Mouse (Mus musculus): ENCODE results near the gene Apba2. TPM values are rescaled to one million over a fixed set of nuclear protein-coding genes. Genes with fewer than 3 reads are reported as not detected.

The Apba2 gene
- polyA plus RNA-seq, 1 experiment from 2014 or later, result 201 TPM

DNA sequence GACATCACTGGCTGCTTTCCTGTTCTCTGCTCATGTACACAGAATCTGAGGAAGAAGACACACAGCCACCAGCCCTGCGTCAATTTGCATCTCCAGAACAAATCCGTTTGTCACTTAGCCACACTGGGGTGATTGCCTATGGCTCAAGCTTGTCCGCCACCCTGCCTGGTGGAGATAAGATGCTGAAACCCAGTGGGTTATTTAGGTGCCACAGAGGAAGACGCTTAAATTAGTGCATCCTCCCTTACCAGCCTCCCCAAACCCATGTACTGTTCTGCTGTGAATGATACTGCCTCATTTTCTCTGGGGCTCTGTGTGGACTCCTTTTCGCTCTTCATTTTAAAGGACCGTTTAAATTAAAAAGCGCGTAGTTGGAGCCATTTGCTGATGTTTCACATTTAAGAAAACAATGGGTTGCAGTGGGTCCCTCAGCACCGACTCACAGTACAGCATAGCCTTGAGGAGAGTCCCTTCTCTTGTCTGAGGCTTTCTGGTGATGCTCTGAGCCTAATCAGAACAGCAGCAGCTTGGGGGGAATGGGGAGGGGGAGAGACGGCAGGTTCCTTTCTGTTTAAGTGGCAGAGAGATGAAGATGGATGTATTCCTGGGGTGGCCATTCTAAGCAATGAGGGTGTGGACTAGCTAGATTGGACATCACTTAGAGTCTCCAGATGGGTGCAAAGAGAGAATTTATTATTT is 38.1 kb downstream of the Apba2 start:
- H3K4me3 ChIP-seq, result no peak overlapping the region
- H3K4me2 ChIP-seq, result no peak overlapping the region
- H3K9me3 ChIP-seq, result no peaks in the 10 kb centered on the region
- ATAC-seq (replicated peaks), result peak; percentile 83
- no peaks in the 10 kb centered on the region for H3K27me3 ChIP-seq (replicated peaks)
- WGBS, result 35% methylated on average over 10 of the region's 10 CpGs
- no peaks in the 10 kb centered on the region for H3K36me3 ChIP-seq (replicated peaks)
- peak overlapping the region; percentile 82 for H3K27ac ChIP-seq
- peaks cover 14% of the 10 kb centered on the region; the same call in 1 of the 2 replicates for H3K4me1 ChIP-seq
- no peak overlapping the region for H3K9ac ChIP-seq

DNA sequence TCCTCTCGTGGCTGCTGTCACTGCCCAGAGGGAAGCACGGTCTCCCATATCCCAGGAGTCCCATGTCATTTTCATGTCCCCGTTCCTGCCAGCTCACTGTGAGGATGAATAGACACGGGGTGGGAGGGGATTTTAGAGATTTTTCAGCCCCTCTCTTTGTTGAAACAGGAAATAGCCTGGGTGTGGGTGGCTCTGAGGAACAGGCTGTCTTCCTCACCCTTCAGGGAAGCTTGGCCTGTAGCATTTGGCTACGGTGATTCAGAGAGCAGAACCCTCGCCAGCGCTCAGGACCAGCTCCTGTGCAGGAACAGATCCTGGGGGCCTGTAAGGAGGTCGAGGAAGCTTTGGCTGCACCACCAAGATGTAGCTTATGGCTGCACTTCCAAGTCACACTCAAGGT is 45.3 kb downstream of the Apba2 start:
- H3K36me3 ChIP-seq (replicated peaks), result no peaks in the 10 kb centered on the region
- H3K27ac ChIP-seq, result no peak overlapping the region
- no peak for ATAC-seq (replicated peaks)
- peaks cover 10% of the 10 kb centered on the region; the same call in 1 of the 2 replicates for H3K4me1 ChIP-seq
- no peak overlapping the region for H3K9ac ChIP-seq
- H3K4me3 ChIP-seq, result no peak overlapping the region
- no peak overlapping the region for H3K4me2 ChIP-seq
- WGBS, result 79% methylated on average over 8 of the region's 8 CpGs
- H3K9me3 ChIP-seq, result no peaks in the 10 kb centered on the region
- H3K27me3 ChIP-seq (replicated peaks), result no peaks in the 10 kb centered on the region

DNA sequence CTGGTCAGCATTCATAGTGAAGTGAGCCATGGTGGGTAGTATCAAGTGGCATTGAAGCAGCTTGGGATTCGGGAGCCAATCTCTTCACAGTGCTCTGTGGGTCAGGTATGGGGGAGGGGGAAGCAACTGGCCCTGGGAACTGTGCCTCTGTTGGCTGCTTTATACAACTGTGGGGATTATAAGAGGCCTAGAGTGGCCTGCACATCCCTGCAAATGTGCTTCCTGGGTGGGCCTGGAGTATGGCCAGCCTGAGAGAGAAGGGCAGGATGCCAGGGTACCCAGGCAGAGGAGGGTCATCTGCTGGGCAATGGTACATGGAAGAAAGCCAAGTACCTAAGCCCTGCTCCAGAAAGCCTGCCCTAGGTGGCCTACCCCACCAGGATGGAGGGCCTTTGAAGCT is 49.4 kb downstream of the Apba2 start:
- Histone ChIP-seq H3K9ac (no peak overlapping the region), H3K27ac (0 out of 2 replicates have a peak overlapping the region, but pooled peaks have one; percentile 3), H3K27me3 (replicated peaks) (no peaks in the 10 kb centered on the region), H3K4me3 (no peak overlapping the region), H3K9me3 (no peaks in the 10 kb centered on the region), H3K36me3 (replicated peaks) (0 out of 2 replicates have a peak, but pooled peaks cover 3% of the 10 kb centered on the region), H3K4me1 (peaks cover 10% of the 10 kb centered on the region; the same call in 1 of the 2 replicates), H3K4me2 (no peak overlapping the region)
- peak; percentile 69 for ATAC-seq (replicated peaks)
- 47% methylated on average over 1 of the region's 1 CpGs for WGBS

DNA sequence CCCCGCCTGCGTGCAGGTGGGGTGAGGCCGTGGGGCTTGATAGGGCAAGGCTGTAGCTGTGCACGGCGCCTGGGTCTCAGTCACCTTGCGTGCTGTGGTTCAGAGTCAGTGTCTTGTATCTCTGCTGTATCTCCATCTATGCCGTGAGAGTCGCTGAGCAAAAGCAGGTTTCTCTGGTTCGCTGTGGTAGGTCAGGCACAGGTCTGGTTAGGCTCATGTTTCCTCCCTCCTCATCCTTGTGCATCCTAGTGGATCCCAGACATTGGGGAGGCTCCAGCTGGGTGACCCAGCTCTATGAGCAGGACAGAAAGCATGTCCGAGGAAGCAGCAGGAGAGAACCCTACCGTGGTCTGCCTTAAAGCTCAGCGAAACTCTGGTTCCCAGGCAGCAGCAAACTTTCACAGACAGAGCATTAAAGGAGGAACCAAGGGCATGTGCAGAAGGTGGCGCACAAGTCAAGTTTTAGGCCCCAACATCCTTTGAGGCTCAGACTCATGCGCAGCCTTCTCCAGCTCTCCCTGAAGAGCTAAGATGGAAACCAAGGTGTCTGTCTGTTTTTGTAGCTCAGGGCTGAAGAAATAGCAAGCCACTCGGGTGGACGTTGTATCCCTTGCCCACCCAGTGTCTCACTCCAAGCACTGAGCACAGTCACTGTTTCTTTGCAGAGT is 51.2 kb downstream of the Apba2 start:
- 87% methylated on average over 13 of the region's 16 CpGs for WGBS
- H3K4me3 ChIP-seq, result no peak overlapping the region
- 0 out of 2 replicates have a peak, but pooled peaks cover 6% of the 10 kb centered on the region for H3K36me3 ChIP-seq (replicated peaks)
- no peaks in the 10 kb centered on the region for H3K27me3 ChIP-seq (replicated peaks)
- no peak overlapping the region for H3K4me2 ChIP-seq
- H3K9me3 ChIP-seq, result no peaks in the 10 kb centered on the region
- ATAC-seq (replicated peaks), result 0 out of 2 replicates have a peak, but pooled peaks have one; percentile 24
- H3K4me1 ChIP-seq, result peaks cover 10% of the 10 kb centered on the region; the same call in 1 of the 2 replicates
- no peak overlapping the region for H3K27ac ChIP-seq
- H3K9ac ChIP-seq, result no peak overlapping the region

DNA sequence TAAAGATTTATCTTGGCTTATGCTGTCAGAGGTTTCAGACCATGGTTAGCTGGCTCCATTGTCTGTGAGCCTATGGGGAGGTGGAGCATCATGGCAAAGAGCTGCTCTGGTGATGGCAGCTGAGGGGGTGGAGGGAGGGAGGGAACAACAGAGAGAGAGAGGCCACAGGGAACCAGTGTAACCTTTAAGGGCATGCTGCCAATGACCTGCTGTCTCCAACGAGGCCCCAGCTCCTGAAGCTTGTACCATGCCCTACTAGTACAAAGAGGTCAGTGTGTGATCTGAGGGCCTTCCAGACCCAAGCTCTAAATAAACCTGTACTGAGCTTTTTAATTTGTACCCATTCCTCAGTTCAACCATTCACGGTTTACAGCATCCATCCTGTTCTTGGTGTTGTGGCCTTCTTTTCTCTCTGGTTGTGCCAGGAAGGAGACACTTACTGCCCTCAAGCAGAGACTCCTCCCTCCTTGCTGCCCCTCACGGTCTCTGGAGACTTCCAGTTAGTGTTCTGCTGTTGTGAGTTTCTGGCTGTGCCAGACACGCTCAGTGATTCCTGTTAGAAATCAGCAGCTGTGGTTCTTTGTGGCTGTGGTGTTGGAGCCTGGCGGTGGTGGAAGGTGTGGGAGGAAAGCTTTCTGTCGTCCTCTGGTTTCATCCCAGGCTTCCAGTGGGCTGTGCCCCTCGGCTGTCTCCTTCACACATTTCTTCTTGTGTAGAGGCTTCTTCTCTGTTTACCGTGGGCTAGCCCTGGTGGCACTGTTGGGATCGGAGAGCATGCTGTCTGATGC is 60.4 kb downstream of the Apba2 start:
- WGBS, result 71% methylated on average over 9 of the region's 9 CpGs
- H3K4me2 ChIP-seq, result no peak overlapping the region
- ATAC-seq (replicated peaks), result no peak
- no peaks in the 10 kb centered on the region for H3K9me3 ChIP-seq
- 0 out of 2 replicates have a peak, but pooled peaks cover 3% of the 10 kb centered on the region for H3K36me3 ChIP-seq (replicated peaks)
- H3K27ac ChIP-seq, result no peak overlapping the region
- H3K9ac ChIP-seq, result no peak overlapping the region
- peaks cover 22% of the 10 kb centered on the region for H3K4me1 ChIP-seq
- no peak overlapping the region for H3K4me3 ChIP-seq
- H3K27me3 ChIP-seq (replicated peaks), result no peaks in the 10 kb centered on the region

DNA sequence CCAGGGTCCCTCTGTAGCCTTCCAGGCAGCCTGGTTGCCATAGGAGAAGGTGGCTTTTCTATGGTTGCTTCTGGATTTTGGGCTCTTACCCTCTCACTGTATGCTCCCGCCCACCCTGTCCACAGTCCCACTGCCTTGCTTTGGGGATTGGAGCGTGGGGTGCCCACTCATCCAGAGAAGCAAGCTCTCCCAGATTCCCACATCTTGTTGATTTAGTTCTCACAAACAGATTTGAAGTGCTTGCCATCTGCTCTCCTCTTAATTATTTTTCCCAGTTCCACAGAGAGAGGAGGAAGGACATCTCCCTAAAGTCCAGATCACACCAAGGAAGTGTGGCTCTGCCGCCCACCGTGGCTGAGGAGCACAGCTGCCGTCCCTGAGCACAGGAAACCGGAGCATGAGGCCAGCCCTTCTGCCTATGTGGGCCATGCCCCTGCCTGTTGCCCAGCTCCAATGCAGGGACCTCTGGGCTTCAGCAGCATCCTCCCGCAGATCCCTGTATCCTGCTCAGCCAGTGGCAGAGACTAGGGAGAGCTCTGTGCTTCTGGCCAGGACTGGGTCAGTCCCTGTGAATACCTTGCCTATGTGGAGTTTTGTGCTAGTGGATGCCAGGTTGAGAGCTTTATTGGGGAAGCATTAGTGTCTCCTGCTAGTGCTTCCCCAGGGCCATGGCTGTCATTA is 63.5 kb downstream of the Apba2 start:
- peaks cover 29% of the 10 kb centered on the region for H3K4me1 ChIP-seq
- no peak overlapping the region for H3K4me3 ChIP-seq
- no peak overlapping the region for H3K9ac ChIP-seq
- ATAC-seq (replicated peaks), result no peak; the same call in 1 of the 2 replicates
- H3K27me3 ChIP-seq (replicated peaks), result no peaks in the 10 kb centered on the region
- H3K4me2 ChIP-seq, result no peak overlapping the region
- no peaks in the 10 kb centered on the region for H3K36me3 ChIP-seq (replicated peaks)
- no peaks in the 10 kb centered on the region for H3K9me3 ChIP-seq
- peak overlapping the region; percentile 38; the same call in 1 of the 2 replicates for H3K27ac ChIP-seq
- WGBS, result 69% methylated on average over 7 of the region's 7 CpGs

DNA sequence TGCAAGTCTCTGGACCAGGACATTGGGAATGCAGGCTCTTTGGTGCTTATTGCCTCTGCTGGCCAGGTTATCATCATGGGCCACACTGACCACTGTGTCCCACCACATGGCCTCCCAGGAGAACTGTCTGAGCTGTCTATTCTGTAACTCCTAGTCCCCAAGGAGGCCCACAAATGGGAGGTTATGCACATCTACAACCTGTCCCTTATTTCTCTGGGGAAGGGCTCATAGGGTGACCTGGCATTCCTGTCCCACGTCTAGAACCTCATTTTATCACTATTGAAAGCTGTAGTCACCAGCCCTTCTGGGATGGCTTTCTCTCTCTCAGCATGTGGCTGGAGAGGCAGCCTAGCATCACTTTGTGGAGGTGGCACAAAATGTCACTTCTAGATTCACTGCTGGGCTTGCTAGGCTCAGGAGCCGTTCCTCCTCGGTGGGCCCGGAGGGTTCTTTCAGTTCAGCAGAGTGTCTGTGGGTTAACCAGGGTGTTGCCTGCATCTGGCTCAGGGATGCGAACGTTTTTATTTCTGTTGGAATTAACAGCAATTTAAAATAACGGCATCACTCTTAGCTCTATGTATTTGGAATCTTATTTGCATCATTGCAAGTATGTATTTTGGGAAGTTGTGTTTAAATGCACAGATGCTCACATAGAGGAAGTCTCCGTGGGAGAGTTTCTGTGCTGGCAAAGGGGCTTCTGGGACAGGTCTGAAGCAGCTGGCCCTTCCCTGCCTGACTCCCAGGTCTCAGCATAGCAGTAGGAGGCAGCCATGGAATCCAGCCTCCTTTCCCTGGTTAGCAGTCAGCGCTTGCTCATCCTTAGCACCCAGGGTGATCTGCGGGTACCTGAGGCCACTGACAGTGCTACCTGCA is 65.1 kb downstream of the Apba2 start:
- Histone ChIP-seq H3K9ac (no peak overlapping the region), H3K4me1 (peaks cover 33% of the 10 kb centered on the region), H3K27me3 (replicated peaks) (no peaks in the 10 kb centered on the region), H3K36me3 (replicated peaks) (no peaks in the 10 kb centered on the region), H3K4me2 (no peak overlapping the region), H3K9me3 (no peaks in the 10 kb centered on the region), H3K4me3 (no peak overlapping the region), H3K27ac (no peak overlapping the region)
- no peak for ATAC-seq (replicated peaks)
- WGBS, result 83% methylated on average over 10 of the region's 10 CpGs

DNA sequence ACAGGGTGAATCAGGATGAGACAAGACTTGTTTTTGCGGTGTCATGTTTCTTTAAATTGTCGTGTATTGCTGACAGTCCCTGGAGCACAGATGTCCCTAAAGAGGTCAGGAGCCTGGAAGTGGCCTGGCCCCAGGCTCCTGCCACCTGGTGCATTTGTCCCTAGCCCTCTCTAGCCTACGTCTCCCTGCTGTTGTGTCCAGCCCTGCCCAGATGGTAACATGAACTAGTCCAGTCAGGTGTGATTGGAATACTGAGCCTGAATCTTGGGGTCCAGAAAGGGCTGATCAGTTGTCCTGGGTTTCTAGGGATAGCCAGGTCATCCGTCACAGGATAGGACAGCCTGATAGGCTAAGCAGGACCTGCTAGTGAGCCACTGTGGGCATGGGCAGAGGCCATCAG is 67.2 kb downstream of the Apba2 start:
- Histone ChIP-seq H3K4me1 (peaks cover 30% of the 10 kb centered on the region), H3K27me3 (replicated peaks) (no peaks in the 10 kb centered on the region), H3K9me3 (no peaks in the 10 kb centered on the region), H3K9ac (no peak overlapping the region), H3K36me3 (replicated peaks) (no peaks in the 10 kb centered on the region), H3K4me3 (no peak overlapping the region), H3K27ac (no peak overlapping the region), H3K4me2 (no peak overlapping the region)
- WGBS, result 62% methylated on average over 4 of the region's 4 CpGs
- ATAC-seq (replicated peaks), result no peak; the same call in 1 of the 2 replicates

DNA sequence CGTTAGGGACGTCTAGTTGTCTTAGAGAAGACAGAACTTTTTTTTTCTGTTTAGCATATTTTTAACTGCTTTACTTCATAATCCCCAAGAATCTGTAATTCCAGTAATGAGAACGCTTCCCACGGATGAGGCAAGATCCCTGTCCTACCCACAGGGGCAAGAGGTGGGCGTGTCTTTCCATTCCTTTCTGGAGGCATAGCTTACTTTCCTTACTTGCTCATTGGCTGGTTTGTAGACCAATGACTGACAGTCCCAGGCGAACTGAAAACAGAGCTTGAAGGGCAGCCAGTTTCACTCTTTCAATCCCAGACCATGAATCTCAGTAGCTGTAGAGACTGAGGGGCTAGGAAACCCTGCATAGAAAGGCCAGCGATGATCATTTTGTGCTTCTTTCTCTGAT is 68.2 kb downstream of the Apba2 start:
- no peak overlapping the region for H3K4me3 ChIP-seq
- ATAC-seq (replicated peaks), result no peak
- peaks cover 21% of the 10 kb centered on the region for H3K4me1 ChIP-seq
- H3K4me2 ChIP-seq, result no peak overlapping the region
- H3K27me3 ChIP-seq (replicated peaks), result no peaks in the 10 kb centered on the region
- H3K36me3 ChIP-seq (replicated peaks), result no peaks in the 10 kb centered on the region
- no peaks in the 10 kb centered on the region for H3K9me3 ChIP-seq
- 60% methylated on average over 7 of the region's 7 CpGs for WGBS
- H3K27ac ChIP-seq, result no peak overlapping the region
- H3K9ac ChIP-seq, result no peak overlapping the region

DNA sequence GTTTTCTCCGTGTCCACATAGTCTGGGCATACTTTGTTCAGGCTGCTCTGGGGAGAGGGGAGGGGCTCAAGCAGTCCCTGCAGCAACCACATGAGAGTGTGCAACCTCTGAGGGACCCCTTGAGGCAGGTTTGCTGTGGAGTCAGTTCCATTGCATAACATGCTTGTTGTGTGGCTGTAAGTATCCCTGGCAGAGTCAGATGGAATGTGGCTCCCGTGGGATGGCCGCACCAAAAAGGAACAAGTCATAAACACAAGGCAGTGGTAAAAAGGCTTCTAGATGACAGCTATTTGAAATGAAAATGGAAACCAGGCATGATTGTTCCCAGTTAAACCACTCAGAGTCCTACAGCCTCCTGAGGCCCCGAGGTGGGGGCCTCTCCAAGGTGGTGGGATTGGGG is 69.4 kb downstream of the Apba2 start:
- Histone ChIP-seq H3K9me3 (no peaks in the 10 kb centered on the region), H3K4me1 (peaks cover 11% of the 10 kb centered on the region; the same call in 1 of the 2 replicates), H3K9ac (no peak overlapping the region), H3K27me3 (replicated peaks) (no peaks in the 10 kb centered on the region), H3K27ac (no peak overlapping the region), H3K4me2 (no peak overlapping the region), H3K4me3 (no peak overlapping the region), H3K36me3 (replicated peaks) (no peaks in the 10 kb centered on the region)
- ATAC-seq (replicated peaks), result no peak
- WGBS, result 91% methylated on average over 4 of the region's 4 CpGs

DNA sequence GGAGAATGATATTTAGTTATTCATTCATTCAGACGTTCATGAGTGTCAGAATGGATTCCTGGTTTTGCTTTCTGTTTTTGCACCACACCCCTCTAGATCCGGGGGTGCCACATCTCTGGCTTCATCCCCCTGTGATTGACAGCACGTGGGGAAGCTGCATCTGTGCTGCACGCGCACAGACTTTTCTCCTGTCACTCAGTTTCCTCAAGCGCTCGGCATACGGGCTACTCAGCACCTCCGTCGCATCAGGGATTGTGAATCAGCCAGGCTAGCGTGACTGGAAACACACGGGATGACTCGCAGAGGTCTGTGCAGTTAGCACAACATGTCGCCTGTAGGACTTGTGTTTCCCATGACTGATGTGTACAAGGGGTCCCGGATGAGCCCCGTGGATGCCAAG is 72.6 kb downstream of the Apba2 start:
- no peaks in the 10 kb centered on the region for H3K27me3 ChIP-seq (replicated peaks)
- H3K4me1 ChIP-seq, result 0 out of 2 replicates have a peak, but pooled peaks cover 5% of the 10 kb centered on the region
- no peak overlapping the region for H3K27ac ChIP-seq
- WGBS, result 69% methylated on average over 16 of the region's 16 CpGs
- no peak overlapping the region for H3K9ac ChIP-seq
- ATAC-seq (replicated peaks), result 0 out of 2 replicates have a peak, but pooled peaks have one; percentile 20
- H3K4me3 ChIP-seq, result no peak overlapping the region
- H3K36me3 ChIP-seq (replicated peaks), result no peaks in the 10 kb centered on the region
- H3K4me2 ChIP-seq, result no peak overlapping the region
- no peaks in the 10 kb centered on the region for H3K9me3 ChIP-seq

All from midbrain, embryonic 15.5 days (tissue).